Mouse (Mus musculus) heart, adult 8-10 months (tissue): ENCODE measurements at regions not wholly inside any gene's neighbourhood (a gene's known extent, or its start where the extent isn't known, plus 50 kb on each side); places are given as distances from the start of the nearest gene placed in this dataset.

Experiments used
- DNase-seq: peaks from one replicate; pipeline ENCODE4 v3.0.0; 2022; ENCODE audit warnings: low spot score

GRCm38 (mm10) chr7:136430085-136431011 lies 464.1 kb upstream of the Mgmt start:
- DNase-seq = no peak

DNA sequence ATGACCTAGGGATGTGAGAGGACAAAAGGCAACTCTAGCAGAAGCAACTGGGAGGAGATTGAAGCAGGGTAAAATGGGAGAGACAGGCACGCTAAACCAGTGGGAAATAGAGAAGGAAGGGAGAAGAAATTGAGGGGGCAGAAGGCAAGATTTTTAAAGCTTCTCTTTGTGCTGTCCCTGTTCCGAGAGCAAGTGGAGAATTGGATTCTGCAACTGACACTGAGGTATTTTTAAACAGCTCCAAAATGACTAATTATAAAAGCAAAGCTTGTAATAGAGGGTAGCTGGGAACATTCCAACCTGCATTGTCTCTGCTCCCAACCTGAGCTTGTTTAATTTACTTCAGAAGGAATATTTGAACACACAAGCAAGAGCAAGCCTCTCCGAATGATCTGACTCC lies 460.7 kb upstream of the Mgmt start:
- no peak for DNase-seq

DNA sequence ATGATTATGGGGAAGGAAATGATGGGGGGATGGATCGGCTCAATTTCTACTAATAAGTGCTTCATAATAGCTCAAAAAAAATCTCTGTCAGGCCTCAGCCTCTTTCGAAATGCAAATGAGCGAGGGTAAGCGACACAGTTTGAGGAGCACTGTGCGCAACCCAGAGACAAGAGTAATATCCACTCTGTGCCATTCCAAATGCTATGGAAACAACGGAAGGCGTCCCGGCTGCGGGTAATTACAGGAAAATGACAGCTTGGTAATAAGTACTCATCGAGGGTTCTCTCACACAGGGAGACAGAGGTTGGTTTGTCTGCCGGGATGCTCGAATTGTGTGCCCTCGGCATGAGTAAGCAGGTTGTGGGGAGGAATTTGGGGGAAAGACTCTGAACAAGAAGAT lies 459.9 kb upstream of the Mgmt start:
- DNase-seq = no peak

DNA sequence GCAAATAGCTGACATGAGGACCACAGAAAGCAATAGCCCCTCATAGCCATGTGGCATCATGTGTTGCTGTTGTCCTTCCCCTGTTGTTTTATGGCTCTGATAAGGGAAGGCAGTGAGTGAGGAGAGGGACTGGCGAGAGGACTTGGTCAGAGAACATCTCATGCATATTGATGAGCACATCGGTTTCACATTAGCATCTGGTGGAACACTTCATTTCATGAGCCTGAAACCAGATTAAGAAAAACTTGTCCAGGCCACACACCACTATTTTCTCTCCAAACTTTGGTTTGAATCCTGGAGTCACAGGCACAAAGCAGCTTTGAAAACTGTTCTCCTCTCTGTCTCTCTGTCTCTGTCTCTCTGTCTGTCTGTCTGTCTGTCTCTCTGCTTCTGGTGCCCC lies 451.0 kb upstream of the Mgmt start:
- no peak for DNase-seq

DNA sequence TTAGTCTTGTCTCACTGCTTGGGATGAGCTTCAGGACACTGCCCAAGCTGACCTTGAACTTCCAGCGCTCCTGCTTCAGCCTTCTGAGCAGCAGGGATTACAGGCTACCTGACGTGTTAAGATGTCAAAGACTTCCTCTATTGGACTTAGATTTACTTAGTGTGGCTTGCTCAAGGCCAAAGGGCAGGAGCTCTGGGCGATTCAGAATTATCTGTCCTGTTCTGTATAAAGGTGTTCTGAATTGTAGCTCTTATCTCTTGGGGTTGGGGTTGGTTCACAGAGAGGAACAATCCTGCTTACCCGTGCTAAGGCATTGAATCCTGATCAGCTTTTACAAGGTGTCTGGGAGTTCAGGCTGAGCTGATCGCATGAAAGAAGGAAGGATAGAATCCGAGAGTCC lies 449.3 kb upstream of the Mgmt start:
- DNase-seq = no peak

DNA sequence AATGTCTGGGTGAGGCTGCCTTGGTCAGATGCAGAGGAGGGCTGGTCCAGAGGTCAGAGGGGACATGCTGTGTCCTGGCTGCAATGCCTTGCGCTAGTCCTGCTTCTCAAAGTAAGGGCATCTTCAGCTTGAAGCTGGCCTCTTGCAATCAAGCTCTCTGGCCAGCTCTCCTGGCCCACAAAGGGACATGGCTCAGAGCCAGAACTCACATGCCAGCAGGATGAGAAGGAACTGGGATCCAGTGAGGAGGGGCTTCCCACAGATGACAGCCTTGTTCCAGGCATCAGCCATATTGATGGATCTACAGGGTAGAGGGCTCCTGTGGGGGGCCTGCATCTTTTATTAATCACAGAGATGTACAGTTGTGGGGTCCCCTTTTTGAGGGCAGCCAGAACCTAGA lies 445.1 kb upstream of the Mgmt start:
- no peak for DNase-seq

GRCm38 (mm10) chr7:136451672-136452361 lies 442.6 kb upstream of the Mgmt start:
- DNase-seq = no peak

- no peak for DNase-seq
Observed at GRCm38 (mm10) chr7:136452561-136452960, 441.9 kb upstream of the Mgmt start.

DNA sequence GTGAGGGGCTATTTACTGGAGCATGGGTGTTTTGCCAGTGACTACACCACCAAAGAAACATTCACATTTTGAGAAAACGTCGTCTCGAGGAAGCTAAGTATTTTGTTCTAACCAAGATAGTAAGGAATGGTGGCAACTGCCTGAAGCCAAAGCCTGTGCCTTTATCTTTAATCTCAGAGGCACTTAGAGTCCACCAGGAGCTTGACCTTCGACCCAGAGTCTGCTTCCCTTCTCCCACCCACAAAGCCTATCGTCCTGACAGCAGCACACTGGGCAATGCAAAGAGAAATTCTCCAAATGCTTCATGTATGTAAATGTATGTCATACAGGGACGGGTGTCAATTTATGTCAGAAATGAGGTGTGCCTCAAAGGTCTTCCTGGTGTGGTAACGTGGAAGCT lies 437.2 kb upstream of the Mgmt start:
- no peak for DNase-seq

- DNase-seq = no peak
Observed at GRCm38 (mm10) chr7:136457867-136458448, 436.5 kb upstream of the Mgmt start.

DNA sequence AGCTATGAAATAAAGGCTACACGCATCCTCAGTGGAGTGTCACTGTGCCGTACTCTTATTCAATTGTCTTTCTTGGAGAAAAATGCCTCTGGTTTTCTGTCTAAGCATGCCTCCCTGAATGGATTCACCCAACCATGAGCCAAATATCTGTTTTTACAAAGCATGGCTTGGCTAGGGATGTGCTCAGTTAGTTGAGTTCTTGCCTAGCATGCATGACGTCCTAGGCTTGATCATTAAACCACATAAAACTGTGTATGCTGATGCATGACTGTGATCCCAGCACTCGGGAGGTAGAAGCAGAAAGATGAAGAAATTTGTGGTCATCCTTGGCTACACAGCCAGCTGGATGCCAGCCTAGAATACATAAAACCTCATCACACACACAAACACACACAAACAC lies 417.3 kb upstream of the Mgmt start:
- DNase-seq = no peak

DNA sequence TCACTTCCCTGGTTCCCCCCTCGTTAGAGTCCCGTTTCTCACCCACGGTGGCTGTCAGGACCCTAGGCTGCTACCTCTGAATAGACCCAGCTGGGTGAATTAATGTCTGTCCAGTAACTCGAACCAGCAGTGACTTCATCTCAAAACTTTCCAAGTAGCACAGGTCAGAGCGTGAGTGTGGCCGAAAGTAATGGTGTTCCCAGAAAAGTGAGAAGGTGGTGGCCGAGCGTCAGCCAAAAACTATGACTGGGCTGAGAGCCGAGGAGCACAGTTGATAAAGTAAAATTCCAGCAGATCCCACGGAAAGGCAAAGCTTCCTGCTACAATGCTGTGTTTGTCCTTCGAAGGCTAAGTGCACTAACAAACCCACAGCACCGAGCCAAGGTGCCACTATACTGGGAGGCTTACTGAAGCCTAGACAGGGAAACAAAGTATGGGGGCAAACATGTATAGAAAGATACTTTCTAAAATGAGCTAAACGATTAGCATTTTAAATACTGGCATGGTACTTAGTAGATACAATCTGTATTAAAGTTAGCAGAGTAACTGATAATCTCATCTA lies 413.7 kb upstream of the Mgmt start:
- peak; percentile 62 for DNase-seq

DNA sequence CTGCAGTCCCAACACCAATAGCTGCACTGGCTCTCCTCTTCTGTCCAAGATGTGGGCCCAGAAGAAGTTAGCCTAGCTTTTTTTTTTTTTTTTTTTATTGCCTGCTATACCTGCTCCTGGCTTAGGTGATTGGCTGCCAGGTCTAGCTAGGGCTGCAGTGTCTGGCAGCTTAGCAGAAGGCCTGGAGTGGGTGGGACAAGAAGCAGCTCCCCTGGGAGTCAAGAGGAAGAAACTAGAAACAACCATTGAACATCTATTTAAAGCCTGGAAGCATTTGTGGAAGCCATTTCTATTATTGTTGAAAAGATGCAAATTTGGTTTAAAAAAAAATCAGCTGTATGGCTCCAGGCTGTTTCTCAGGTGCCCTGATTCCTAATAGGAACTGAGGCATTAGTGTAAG lies 411.2 kb upstream of the Mgmt start:
- DNase-seq = peak; percentile 56

GRCm38 (mm10) chr7:136487556-136487955 lies 406.9 kb upstream of the Mgmt start:
- DNase-seq = no peak

- DNase-seq = no peak
Observed at GRCm38 (mm10) chr7:136494862-136495261, 399.6 kb upstream of the Mgmt start.

- no peak for DNase-seq
Observed at GRCm38 (mm10) chr7:136496335-136497242, 397.8 kb upstream of the Mgmt start.

DNA sequence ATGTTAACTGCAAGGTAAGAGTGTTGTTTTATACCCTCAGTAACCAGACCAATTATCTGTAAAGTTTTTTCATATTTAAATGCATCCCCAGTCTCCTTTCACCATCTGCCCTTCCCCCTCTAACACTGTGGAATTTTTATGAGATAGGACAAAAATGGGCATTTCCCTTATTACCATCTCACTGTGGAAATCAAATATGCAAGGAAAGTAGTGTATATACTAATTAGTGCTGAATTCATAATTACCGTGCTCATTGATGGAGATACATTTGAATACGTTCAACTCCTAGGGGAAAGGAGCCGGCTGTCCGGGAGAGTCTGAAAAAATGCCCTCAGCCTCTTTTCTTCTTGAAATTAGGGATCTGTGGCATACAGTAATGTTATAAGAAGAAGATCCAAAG lies 394.4 kb upstream of the Mgmt start:
- DNase-seq = no peak

- no peak for DNase-seq
Observed at GRCm38 (mm10) chr7:136501094-136501493, 393.3 kb upstream of the Mgmt start.

DNA sequence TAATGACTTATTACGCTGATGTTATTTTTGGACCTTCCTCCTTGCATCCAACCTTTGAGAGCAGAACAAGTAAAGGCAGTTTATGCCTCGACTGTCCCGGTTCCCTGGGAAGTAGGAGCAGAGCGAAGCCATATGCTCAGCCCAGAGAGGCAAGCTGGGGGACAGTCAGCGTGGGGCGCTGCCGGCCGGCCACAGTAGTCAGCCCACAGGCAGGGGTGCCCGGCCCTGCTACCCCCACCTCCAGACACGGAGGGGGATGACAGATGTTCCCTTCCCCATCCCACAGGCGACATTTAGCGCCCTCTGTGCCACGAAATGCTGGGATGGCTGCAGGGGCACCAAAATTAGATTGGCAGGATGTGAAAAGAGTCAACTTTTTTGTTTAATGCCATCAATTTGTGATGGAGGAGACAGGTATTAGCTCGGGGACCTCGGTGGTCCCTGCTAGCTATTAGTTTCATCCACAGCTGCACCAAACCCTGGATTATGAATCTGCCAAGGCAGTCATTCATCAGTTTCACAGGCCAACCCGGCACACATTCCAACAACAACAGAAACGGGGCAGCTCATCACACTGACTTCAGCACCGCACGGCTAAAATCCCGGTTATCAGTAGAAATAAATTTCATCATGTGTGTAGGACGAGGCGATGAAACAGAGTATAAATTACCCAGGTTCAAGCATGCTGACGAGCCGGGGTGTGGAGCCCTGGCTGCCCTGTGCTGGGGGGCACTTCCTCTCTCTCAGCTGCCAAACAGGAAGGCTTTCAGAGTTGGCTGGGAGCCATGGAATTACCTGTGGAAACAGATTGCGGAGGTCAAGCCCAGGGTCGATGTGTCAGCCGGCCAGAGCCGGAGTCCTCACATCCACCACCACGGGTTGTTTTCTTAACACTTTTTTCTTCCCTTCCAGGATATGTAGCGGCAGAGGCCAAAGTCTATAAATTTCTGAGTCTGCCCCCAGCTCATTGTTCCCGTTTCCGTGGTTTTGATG lies 392.3 kb upstream of the Mgmt start:
- DNase-seq = peak; percentile 43

DNA sequence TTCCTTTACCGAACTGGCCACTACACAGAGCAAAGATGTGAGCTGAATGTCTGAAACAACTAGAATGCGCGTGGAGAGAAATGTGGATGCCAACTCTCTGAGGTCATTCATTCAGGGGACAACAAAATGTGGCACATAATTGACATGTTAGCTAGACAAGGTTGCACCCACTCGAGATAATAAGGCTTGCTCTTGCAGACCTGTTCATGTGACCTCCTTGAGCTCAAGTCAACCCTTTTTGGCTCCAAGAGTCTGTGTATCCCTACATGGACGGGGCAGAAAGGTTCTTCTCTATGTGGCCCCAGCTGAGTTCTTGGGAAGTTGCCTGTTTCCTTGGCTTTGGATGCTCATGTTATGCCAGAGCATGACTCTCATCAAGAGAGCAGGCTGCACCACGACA lies 383.0 kb upstream of the Mgmt start:
- DNase-seq = no peak
